Mouse (Mus musculus) liver, postnatal 0 days (tissue): Measurements from ENCODE around the gene Atp2c2.

Experiments used
- CTCF ChIP-seq: sonication (generic); IDR thresholded peaks from 2 replicates; pipeline ENCODE4 v1.5.1; 2016; ENCODE audit warnings: antibody characterized with exemption, low read depth
- EP300 ChIP-seq: IDR thresholded peaks from 2 replicates; pipeline ENCODE4 v1.6.1; 2016; ENCODE audit warnings: antibody characterized with exemption, low read depth, mild to moderate bottlenecking

GRCm38 (mm10) chr8:119732072-119732471 is 32.3 kb downstream of the Atp2c2 start:
- TF ChIP-seq CTCF (no peak), EP300 (no peak)
